Mouse (Mus musculus): Measurements from ENCODE around the gene 1700066M21Rik. TPM values are rescaled to one million over a fixed set of nuclear protein-coding genes. Genes with fewer than 3 reads are reported as not detected.

The 1700066M21Rik gene
- total and polyA plus RNA-seq, 3 experiments, result 9.9 to 11.7 TPM; not detected in 1

DNA sequence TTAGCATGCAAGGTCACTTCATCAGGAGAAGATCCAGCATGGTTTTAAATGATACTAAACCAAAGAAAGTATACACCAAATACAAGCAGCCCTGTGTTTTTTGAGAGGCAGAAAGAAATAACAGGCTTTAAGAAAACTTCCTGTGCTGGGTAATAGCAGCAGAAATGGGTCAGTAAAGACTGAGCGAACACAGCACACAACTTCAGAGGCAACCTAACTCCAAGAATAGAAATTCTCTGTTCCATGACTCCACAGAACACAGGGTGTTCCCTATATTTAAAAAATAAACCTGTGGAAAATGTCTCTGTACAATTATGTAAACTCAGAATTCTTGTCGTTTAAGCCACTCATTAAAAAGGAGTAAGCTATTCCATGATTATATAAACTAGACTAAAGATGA lies 23.5 kb downstream of the 1700066M21Rik start (continued):
- TF ChIP-seq CTCF (IDR thresholded peaks at IDR 0.05 in 2 of 3, conservative IDR thresholded peaks at IDR 0.05 in 1 of 3; ENCODE audit: control insufficient read depth in 1 of 3, insufficient read depth in 1 of 3, low read depth in 2 of 3, low read length in 3 of 3, poor library complexity in 1 of 3, severe bottlenecking in 1 of 3), result no peak
- TF ChIP-seq ELF1 (IDR thresholded peaks at IDR 0.05; ENCODE audit: low read depth, low read length), result no peak

DNA sequence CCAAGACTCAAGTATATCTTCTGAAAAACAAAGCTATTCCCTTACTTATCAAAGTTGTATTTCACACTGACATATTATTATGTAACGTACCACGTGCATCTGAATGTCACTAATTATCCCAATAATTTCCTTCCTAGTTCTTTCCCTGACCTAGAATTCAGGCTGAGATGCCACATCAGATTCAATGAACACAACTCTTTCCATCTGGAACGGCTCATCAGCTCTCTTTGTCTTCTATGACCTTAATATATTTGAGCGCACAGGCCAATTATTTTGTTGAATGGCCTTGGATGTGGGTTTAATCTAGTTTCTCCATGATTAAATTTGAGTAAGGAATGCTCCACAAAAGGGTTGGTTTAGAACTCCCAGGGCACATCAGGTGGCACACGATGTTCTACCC lies 24.7 kb downstream of the 1700066M21Rik start:
- no peaks in the 10 kb centered on the region for H3K4me1 ChIP-seq (ENCODE audit: control insufficient read depth in 1 of 2, insufficient read depth in 2 of 2, low read length in 2 of 2)
- H3K27ac ChIP-seq (ENCODE audit: control insufficient read depth, low read depth, low read length), result no peak overlapping the region
- peaks cover 2 to 6% of the 10 kb centered on the region in 2 experiments for H3K36me3 ChIP-seq (ENCODE audit: control insufficient read depth in 1 of 2, insufficient read depth in 2 of 2, low read length in 2 of 2)
- H3K27me3 ChIP-seq (ENCODE audit: control insufficient read depth in 1 of 2, insufficient read depth in 2 of 2, low read length in 2 of 2), result no peaks in the 10 kb centered on the region
- no peak overlapping the region for H3K4me3 ChIP-seq (ENCODE audit: control insufficient read depth in 1 of 2, insufficient read depth in 1 of 2, low read depth in 2 of 2, low read length in 2 of 2)
- peaks cover 17% of the 10 kb centered on the region for H3K79me2 ChIP-seq (ENCODE audit: control insufficient read depth, insufficient read depth, low read length, poor library complexity)
- H3K9me3 ChIP-seq (replicated peaks; ENCODE audit: insufficient read depth, low read length), result no peaks in the 10 kb centered on the region
- no peak for DNase-seq (ENCODE audit: low read depth, low spot score)
- no peak overlapping the region for H3K9ac ChIP-seq (ENCODE audit: control insufficient read depth, low read depth, low read length, poor library complexity, severe bottlenecking)
- TF ChIP-seq MYB (IDR thresholded peaks at IDR 0.05; ENCODE audit: low read depth, low read length) (no peak), USF1 (IDR thresholded peaks at IDR 0.05; ENCODE audit: low read depth, low read length) (no peak), JUND (IDR thresholded peaks at IDR 0.05; ENCODE audit: low read depth, low read length) (no peak), CHD2 (IDR thresholded peaks at IDR 0.05; ENCODE audit: low read length) (no peak)

DNA sequence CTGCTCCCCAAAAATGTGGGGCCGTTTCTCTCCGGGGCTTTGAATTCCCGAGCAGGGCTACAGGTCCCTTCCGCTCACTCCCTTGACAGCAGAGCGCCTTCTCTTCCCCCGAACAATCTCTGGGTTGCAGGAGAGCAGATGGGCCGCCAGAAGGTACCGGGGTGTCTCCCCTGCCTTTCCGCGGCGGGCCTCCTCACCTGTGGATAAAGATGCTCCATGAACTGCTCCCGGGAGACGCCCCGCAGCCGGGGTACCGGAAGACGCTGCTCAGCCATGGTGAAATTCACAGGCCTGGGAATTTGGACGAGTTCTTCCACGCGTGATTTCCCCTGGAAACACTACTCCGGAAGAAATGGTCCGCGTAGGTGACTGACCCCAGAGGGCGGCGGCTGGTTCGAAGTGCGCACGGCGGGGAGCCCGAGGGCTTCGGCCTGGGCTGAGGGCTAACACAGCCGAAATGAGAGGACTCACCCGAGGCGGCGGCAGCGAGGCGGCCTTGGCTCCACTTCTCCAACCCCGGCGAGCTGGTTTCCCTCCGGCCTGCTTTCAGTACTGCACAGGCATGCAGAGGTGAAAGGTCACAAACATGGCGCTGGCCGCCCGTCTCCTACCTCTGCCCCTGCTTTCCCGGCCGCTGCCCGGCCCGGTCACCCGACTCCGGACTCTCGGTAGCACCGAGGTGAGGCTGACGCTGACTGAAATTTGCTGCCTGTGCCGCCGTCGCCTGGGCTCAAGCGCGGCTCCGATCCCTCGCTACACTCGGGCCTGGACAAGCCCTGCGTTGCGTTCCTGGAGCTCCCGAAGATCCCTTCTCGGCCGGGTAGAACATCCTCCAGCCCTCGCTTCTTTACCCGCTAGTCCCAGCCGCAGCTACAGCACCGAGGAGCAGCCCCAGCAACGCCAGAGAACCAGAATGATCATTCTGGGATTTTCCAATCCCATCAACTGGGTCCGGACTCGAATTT lies 29.0 kb downstream of the 1700066M21Rik start, which contains the start of the genes Maip1 and Tyw5:
TSS of gene Maip1 (plus strand) at position 142 of the 965 bp plus-strand sequence.
TSS of gene Tyw5 (minus strand) at position 915 of the 965 bp plus-strand sequence.
- H3K27ac ChIP-seq (ENCODE audit: control insufficient read depth, low read depth, low read length), result peak within 1 kb of the TSS; percentile 68
- peaks cover 6 to 7% of the 10 kb centered on the region in 2 experiments for H3K4me1 ChIP-seq (ENCODE audit: control insufficient read depth in 1 of 2, insufficient read depth in 2 of 2, low read length in 2 of 2)
- peaks cover 0 to 22% of the 10 kb centered on the region in 2 experiments; a peak in 2 of 4 replicates for H3K36me3 ChIP-seq (ENCODE audit: control insufficient read depth in 1 of 2, insufficient read depth in 2 of 2, low read length in 2 of 2)
- no peaks in the 10 kb centered on the region for H3K27me3 ChIP-seq (ENCODE audit: control insufficient read depth in 1 of 2, insufficient read depth in 2 of 2, low read length in 2 of 2)
- peak within 1 kb of the TSS; percentile 98 to 99 for H3K4me3 ChIP-seq (ENCODE audit: control insufficient read depth in 1 of 2, insufficient read depth in 1 of 2, low read depth in 2 of 2, low read length in 2 of 2)
- H3K9me3 ChIP-seq (replicated peaks; ENCODE audit: insufficient read depth, low read length), result no peaks in the 10 kb centered on the region
- H3K79me2 ChIP-seq (ENCODE audit: control insufficient read depth, insufficient read depth, low read length, poor library complexity), result peaks cover 31% of the 10 kb centered on the region
- peak; percentile 90 for DNase-seq (ENCODE audit: low read depth, low spot score)
- H3K9ac ChIP-seq (ENCODE audit: control insufficient read depth, low read depth, low read length, poor library complexity, severe bottlenecking), result peak within 1 kb of the TSS; percentile 95
- TF ChIP-seq CHD1 (IDR thresholded peaks at IDR 0.05; ENCODE audit: low read depth, low read length) (no peak), USF2 (IDR thresholded peaks at IDR 0.05; ENCODE audit: borderline replicate concordance in 1 of 2, insufficient read depth in 1 of 2, low read depth in 1 of 2, low read length in 2 of 2) (no peak), UBTF (IDR thresholded peaks at IDR 0.05; ENCODE audit: borderline replicate concordance, insufficient read depth, low read depth, low read length) (0 out of 2 replicates have a peak, but pooled peaks have one; percentile 38), MEF2A (IDR thresholded peaks at IDR 0.05; ENCODE audit: extremely low read depth, insufficient replicate concordance, low read depth, low read length, poor library complexity, severe bottlenecking) (no peak), CHD2 (IDR thresholded peaks at IDR 0.05; ENCODE audit: low read length) (peak; percentile 9; the same call in 1 of the 2 replicates), EP300 (IDR thresholded peaks at IDR 0.05; ENCODE audit: low read depth in 1 of 2, low read length in 2 of 2) (no peak), ZKSCAN1 (IDR thresholded peaks at IDR 0.05; ENCODE audit: low read depth, low read length) (no peak), CTCF (IDR thresholded peaks at IDR 0.05 in 2 of 3, conservative IDR thresholded peaks at IDR 0.05 in 1 of 3; ENCODE audit: control insufficient read depth in 1 of 3, insufficient read depth in 1 of 3, low read depth in 2 of 3, low read length in 3 of 3, poor library complexity in 1 of 3, severe bottlenecking in 1 of 3) (no peak), KAT2A (conservative IDR thresholded peaks at IDR 0.05; ENCODE audit: low read depth, low read length) (peak; percentile 63), MAZ (IDR thresholded peaks at IDR 0.05; ENCODE audit: low read depth, low read length) (0 out of 2 replicates have a peak, but pooled peaks have one; percentile 20), TCF12 (IDR thresholded peaks at IDR 0.05; ENCODE audit: low read depth, low read length) (peak; percentile 38; the same call in 1 of the 2 replicates), POLR2AphosphoS2 (IDR thresholded peaks at IDR 0.05; ENCODE audit: low read length) (no peak), MXI1 (IDR thresholded peaks at IDR 0.05; ENCODE audit: low read depth, low read length) (peak; percentile 69; the same call in 1 of the 2 replicates), ZMIZ1 (IDR thresholded peaks at IDR 0.05; ENCODE audit: low read depth, low read length) (0 out of 2 replicates have a peak, but pooled peaks have one; percentile 20), NELFE (IDR thresholded peaks at IDR 0.05; ENCODE audit: low read depth, low read length) (peak; percentile 65), HCFC1 (IDR thresholded peaks at IDR 0.05; ENCODE audit: low read depth, low read length) (peak; percentile 86), TAL1 (IDR thresholded peaks at IDR 0.05; ENCODE audit: low read length) (no peak), POLR2A (IDR thresholded peaks at IDR 0.05; ENCODE audit: control insufficient read depth in 1 of 2, insufficient read depth in 1 of 2, low read depth in 1 of 2, low read length in 2 of 2, poor library complexity in 1 of 2) (peak in 1 of 2 experiments; percentile 72; a peak in 3 of 4 replicates), MAX (IDR thresholded peaks at IDR 0.05; ENCODE audit: low read length) (peak; percentile 19; the same call in 1 of the 2 replicates), MYC (IDR thresholded peaks at IDR 0.05; ENCODE audit: low read depth, low read length) (no peak), TBP (IDR thresholded peaks at IDR 0.05; ENCODE audit: low read depth, low read length) (peak; percentile 71; the same call in 1 of the 2 replicates), SIN3A (IDR thresholded peaks at IDR 0.05; ENCODE audit: low read length) (peak; percentile 62)
